Mouse (Mus musculus) liver, adult (tissue): ENCODE data around the gene Nadsyn1.
A peak's percentile ranks its signal among the peaks of the same experiment; 100 is the strongest.

ENCODE experiments used
- GATA4 ChIP-seq: IDR thresholded peaks from 2 replicates; pipeline ENCODE4 v1.6.1; 2014; ENCODE audit warnings: mild to moderate bottlenecking, low read length; ENCODE audit not compliant: insufficient replicate concordance

Nadsyn1 gene

DNA sequence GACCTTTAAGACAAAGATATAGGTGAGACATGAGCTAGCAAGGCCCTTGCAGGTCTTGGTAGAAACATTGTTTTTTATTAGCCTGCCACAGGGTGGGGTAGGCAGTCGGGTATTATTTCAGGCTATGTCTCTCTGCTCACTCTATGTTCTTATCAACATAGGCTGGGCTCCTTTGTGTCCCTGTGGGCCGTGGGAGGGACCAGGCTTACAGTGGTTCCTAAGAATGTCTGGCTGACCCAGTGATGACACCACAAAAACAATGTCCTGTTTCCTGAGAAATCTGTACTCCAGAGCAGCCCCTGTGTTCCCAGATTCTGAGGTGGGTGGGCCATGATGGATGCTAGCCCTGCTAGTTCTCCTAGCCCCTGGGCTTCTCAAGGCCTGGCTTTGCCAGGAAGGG, 45.3 kb downstream of the Nadsyn1 start:
- no peak for TF ChIP-seq GATA4

- no peak for TF ChIP-seq GATA4
Measured at GRCm38 (mm10) chr7:143776137-143776536, 46.5 kb downstream of the Nadsyn1 start.

GRCm38 (mm10) chr7:143769461-143769860, 53.2 kb downstream of the Nadsyn1 start:
- TF ChIP-seq GATA4: no peak

DNA sequence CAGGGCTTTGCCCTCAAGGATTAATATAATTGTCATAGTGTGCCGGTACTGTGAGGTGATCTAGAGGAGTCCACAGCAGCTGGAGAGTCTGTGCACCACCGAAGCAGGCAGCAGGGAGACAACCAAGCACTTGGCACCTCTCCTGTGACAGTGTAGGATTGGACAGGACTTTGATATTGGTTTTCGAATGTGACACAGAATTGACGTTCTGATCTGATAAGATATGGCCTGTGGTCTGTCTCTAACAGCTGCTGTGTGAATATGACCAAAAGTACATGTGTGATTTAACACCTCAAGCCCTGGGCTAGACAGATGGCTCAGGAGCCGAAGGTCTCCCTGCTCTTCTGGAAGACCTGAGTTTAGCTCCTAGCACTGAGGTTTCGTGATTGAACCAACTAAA, 54.4 kb downstream of the Nadsyn1 start:
- peak; percentile 95 for TF ChIP-seq GATA4

- TF ChIP-seq GATA4: no peak
Measured at GRCm38 (mm10) chr7:143766893-143767292, 55.8 kb downstream of the Nadsyn1 start, which contains the start of gene Mrgprg. Gene Mrgprg, minus strand, starts transcription at chr7:143766993.

GRCm38 (mm10) chr7:143764876-143765530, 57.6 kb downstream of the Nadsyn1 start:
- TF ChIP-seq GATA4: no peak

DNA sequence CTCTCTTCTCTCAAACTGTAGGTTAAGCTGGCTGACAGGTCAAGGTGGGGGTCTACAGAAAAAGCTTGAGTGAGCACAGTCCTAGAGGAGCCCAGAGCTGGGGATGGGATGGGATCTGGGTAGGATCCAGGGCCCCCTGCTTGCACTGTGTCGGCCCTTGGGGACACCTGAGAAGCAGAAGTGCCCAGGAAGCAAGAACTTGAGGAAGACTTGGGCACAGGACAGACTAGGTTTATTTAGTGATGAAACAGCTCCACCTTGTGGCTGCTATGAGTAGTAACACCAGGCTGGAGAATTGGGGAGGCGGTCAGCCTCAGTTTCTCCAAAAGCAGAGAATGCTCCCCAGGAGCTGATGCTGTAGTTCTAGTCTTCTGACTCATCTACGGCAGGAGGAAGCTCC, 58.9 kb downstream of the Nadsyn1 start:
- no peak for TF ChIP-seq GATA4

- no peak for TF ChIP-seq GATA4
Measured at GRCm38 (mm10) chr7:143758956-143759355, 63.7 kb downstream of the Nadsyn1 start.

DNA sequence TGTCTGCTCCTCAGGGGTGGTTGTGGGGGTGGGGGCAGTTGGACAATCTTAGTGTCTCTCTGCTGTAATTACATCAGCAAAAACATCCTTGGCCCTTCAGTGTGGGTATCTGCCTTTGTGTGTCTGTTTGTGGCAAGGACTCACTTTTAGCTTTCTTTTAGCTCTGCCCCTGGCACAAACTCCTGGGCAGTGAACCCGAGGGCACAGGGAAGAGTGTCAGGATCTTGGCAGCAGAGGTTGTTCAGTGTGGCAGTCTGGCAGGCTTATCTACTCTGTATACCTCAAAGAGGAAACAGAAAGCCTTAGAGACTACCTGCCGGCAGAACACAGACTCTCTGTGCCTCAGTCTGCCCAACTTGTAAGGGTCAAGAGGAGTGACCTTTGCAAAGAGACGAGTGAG, 65.0 kb downstream of the Nadsyn1 start:
- TF ChIP-seq GATA4: no peak

GRCm38 (mm10) chr7:143757027-143757390, 65.6 kb downstream of the Nadsyn1 start:
- TF ChIP-seq GATA4: no peak

DNA sequence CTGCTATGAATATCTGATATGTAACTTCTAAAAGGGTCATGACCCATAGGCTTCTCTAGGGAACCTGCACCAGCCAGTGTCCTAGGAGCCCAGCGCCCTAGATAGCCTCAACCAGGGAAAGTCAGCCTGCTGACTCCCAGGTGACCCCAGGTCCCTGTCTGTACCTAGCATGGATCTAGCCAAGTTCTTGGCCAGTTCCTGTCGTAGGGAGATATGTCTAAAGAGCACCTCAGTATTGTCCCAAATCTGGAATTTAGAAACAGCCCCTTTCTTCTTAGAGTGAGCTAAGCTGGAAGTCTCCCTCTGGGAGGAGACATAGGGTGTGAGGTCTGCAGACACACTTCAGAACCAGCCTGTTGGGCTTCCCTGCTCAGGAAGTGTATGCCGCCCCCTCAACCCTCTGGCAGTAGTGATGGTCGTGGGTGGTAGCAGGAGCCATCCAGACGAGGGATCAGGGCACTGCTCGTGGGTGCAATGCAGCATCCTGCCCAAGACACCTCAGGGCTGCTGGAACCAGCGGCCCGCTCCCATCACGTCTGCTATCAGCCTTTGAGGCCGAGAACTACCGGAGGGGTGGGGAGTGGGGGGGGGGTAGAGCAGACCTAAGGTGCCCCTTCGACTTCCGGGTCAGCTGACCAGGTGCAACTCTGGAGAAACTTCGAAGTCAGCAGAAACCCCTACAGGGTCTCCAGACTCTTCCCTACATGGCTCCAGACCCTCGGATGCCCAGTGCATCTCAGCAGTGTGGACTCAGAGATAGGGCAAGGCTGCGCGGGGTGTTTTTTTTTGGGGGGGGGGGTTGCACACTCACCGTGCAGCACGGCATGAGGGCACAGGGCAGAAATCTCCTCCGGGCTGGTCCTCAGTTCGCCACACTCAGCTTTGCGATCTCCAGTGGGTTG, 66.3 kb downstream of the Nadsyn1 start, which contains the start of gene Osbpl5:
Gene Osbpl5 (minus strand): TSS at position 861 of the 902 bp plus-strand sequence.
- TF ChIP-seq GATA4: no peak

DNA sequence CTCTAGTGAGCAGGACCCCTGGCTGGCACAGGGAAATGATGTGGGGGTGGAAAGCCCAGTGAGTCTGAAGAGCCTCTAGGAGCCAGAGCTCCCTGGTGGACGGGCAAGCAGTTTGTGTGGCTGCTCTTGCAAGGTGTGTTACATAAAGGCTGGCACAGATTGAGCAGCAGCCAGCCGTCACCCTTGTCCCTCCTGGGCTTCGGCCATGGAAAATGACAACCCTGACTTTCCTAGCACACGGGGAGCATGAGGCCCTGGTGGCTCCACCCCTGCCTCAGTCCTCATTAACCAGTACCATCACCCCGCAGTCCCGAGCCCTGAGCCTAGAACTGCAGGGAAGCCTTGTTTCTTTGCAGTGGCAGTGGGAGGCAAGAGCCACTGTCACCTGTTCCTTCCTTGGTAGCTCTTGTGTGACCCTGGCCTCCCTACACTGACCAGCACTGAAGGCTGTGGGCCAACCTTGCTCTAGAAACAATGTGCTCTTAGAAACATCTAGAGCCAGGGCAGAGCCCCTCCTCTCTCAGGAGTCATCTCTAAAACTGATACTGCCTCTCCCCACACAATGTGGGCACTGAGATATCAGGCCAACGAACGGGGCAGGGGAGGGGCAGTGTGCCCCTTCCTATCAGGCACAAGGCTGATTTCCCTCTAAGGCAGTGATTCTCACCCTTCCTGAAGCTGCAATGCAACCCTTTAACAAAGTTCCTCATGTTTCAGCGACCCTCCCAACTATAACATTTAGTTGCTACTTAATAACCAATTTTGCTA, 67.1 kb downstream of the Nadsyn1 start:
- no peak for TF ChIP-seq GATA4

DNA sequence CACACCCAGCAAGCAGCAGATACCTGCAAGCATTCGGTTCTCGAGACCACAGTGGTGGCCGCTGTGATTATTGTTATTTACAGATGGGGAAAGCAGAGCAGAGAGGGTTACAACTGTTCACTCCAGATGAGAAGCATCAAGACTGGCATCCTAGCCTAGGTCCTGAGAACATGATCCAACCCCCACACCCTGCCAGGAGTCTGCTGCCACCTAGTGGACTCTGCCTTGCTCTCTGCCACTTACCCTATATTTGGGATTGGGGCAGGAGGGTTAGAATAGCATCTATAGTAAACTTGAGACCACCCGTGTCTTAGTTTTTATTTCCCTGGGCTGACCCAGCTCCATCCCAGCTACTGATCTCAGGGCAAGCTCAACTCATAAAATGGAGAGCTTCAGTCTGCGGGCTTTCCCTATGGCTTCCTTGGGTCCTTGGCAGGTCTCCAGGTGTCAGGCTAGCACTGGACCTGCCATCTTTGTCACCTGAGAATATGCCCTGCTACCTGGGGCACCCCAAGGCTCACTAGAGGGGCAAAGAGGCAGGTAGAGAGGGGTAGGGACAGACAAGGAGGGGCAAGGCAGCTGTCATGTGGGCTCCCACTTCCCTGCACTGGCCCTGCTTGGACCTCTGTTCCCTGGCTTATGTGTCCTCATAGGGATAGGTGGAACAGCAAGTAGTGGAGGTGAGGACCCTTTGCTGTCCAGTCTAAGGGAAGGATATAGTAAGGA, 68.5 kb downstream of the Nadsyn1 start:
- no peak for TF ChIP-seq GATA4

DNA sequence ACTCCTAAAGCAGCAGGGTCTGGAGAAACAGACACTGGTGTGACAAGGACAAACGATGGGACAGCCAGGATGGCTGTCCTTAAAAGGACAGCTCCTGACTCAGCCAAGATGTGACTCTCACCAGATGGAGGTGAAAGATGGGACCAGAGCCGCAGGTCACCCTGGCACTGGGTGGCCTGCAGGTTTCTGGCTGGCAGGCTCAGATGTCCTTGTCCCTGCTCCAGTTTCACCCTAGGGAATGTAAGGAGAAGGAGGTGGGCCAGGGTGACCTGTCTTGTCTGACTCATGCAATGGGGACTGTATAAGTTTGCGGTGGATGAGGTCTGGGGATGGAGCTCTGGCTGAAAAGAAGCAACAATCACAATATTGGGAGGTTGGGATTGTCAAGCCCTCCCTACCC, 70.0 kb downstream of the Nadsyn1 start:
- TF ChIP-seq GATA4: no peak

DNA sequence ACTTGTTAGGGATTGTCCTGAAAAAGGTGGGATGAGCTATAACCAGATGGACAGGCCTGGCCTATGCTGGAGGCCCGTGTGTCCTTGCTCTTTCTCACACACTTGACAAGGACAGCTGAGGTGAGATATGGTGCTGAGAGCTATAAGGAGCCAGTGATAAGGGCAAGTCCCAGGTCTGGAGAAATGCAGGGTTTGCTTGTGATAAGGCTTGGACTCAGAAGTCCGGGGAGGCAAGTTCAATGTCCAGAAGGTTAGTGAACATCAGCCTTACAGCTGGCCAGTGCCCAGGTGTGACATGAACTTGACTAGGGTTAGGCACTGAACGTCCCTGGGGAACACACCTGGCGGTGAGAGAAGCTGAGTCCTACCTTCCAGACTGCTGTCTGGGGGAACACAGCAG, 70.6 kb downstream of the Nadsyn1 start:
- TF ChIP-seq GATA4: peak; percentile 69; the same call in 1 of the 2 replicates
